8 mouse cellular contexts compared by ENCODE assay signal in genomic region chr12:12260979-12261960, GRCm38 (mm10). TPM values are rescaled to one million over a fixed set of nuclear protein-coding genes. Genes with fewer than 3 reads are reported as not detected.
A peak's percentile ranks its signal among the peaks of the same experiment; 100 is the strongest.
DNase-seq lines count a peak whose midpoint lies in the region; ATAC-seq and TF ChIP-seq lines count a peak whose summit lies in the region.

No protein-coding gene starts in this region.

- no peak overlapping the region for H3K9ac ChIP-seq in kidney, embryonic 16.5 days (replicated peaks; ENCODE audit: low read length)
- peak overlapping the region; percentile 85; the same call in 1 of the 2 replicates for H3K9ac ChIP-seq in heart, postnatal 0 days (replicated peaks; ENCODE audit: low read depth, low read length)
- H3K9ac ChIP-seq in midbrain, embryonic 11.5 days (ENCODE audit: low read length), result no peak overlapping the region

- no peaks in the 10 kb centered on the region for H3K9me3 ChIP-seq in kidney, embryonic 16.5 days (ENCODE audit: low read length)
- no peaks in the 10 kb centered on the region for H3K9me3 ChIP-seq in embryonic facial prominence, embryonic 10.5 days
- H3K9me3 ChIP-seq in heart, postnatal 0 days (replicated peaks; ENCODE audit: control insufficient read depth, low read length), result no peaks in the 10 kb centered on the region
- H3K9me3 ChIP-seq in midbrain, embryonic 11.5 days (ENCODE audit: control insufficient read depth, low read length), result no peaks in the 10 kb centered on the region

- WGBS in kidney, embryonic 16.5 days, result 73% methylated on average over 9 of the region's 9 CpGs
- WGBS in embryonic facial prominence, embryonic 10.5 days, result 64% methylated on average over 9 of the region's 9 CpGs
- 58% methylated on average over 9 of the region's 9 CpGs for WGBS in heart, postnatal 0 days
- 72% methylated on average over 9 of the region's 9 CpGs for WGBS in midbrain, embryonic 11.5 days

- no peak for TF ChIP-seq CTCF in heart, postnatal 0 days (IDR thresholded peaks at IDR 0.05; ENCODE audit: low read depth)

- no peak for TF ChIP-seq EP300 in heart, postnatal 0 days (IDR thresholded peaks at IDR 0.05; ENCODE audit: low read depth)

- peak overlapping the region; percentile 62; the same call in 1 of the 2 replicates for H3K4me3 ChIP-seq in kidney, embryonic 16.5 days (ENCODE audit: low read length)
- H3K4me3 ChIP-seq in embryonic facial prominence, embryonic 10.5 days, result peak overlapping the region; percentile 72
- H3K4me3 ChIP-seq in heart, postnatal 0 days (ENCODE audit: low read depth, low read length), result peak overlapping the region; percentile 81
- H3K4me3 ChIP-seq in midbrain, embryonic 11.5 days (ENCODE audit: low read depth, low read length), result no peak overlapping the region

- H3K36me3 ChIP-seq in kidney, embryonic 16.5 days (ENCODE audit: insufficient read depth, low read length), result no peaks in the 10 kb centered on the region
- H3K36me3 ChIP-seq in embryonic facial prominence, embryonic 10.5 days (replicated peaks), result no peaks in the 10 kb centered on the region
- H3K36me3 ChIP-seq in heart, postnatal 0 days (replicated peaks; ENCODE audit: control insufficient read depth, insufficient read depth, low read length), result no peaks in the 10 kb centered on the region
- no peaks in the 10 kb centered on the region for H3K36me3 ChIP-seq in midbrain, embryonic 11.5 days (ENCODE audit: control insufficient read depth, insufficient read depth, low read length)

- H3K4me1 ChIP-seq in kidney, embryonic 16.5 days (ENCODE audit: insufficient read depth, low read length), result peaks cover 15% of the 10 kb centered on the region
- H3K4me1 ChIP-seq in embryonic facial prominence, embryonic 10.5 days, result peaks cover 26% of the 10 kb centered on the region
- H3K4me1 ChIP-seq in heart, postnatal 0 days (ENCODE audit: control insufficient read depth, insufficient read depth), result peaks cover 35% of the 10 kb centered on the region
- peaks cover 17% of the 10 kb centered on the region for H3K4me1 ChIP-seq in midbrain, embryonic 11.5 days (ENCODE audit: control insufficient read depth, insufficient read depth, low read length)

- H3K4me2 ChIP-seq in kidney, embryonic 16.5 days (replicated peaks; ENCODE audit: low read depth, low read length), result peak overlapping the region; percentile 76
- peak overlapping the region; percentile 77 for H3K4me2 ChIP-seq in heart, postnatal 0 days (ENCODE audit: low read depth, low read length)
- peak overlapping the region; percentile 83; the same call in 1 of the 2 replicates for H3K4me2 ChIP-seq in midbrain, embryonic 11.5 days

- H3K27me3 ChIP-seq in kidney, embryonic 16.5 days (ENCODE audit: insufficient read depth, low read length), result no peaks in the 10 kb centered on the region
- H3K27me3 ChIP-seq in embryonic facial prominence, embryonic 10.5 days (replicated peaks; ENCODE audit: low read depth, poor library complexity, severe bottlenecking), result peaks cover 26% of the 10 kb centered on the region
- no peaks in the 10 kb centered on the region for H3K27me3 ChIP-seq in heart, postnatal 0 days (ENCODE audit: control insufficient read depth, insufficient read depth, low read length)
- no peaks in the 10 kb centered on the region for H3K27me3 ChIP-seq in midbrain, embryonic 11.5 days (ENCODE audit: control insufficient read depth, insufficient read depth, low read length)

- no peak for DNase-seq in kidney, postnatal 10 days
- no peak for DNase-seq in embryonic facial prominence, embryonic 10.5 days (ENCODE audit: low spot score)
- no peak for DNase-seq in heart, postnatal 0 days (ENCODE audit: low spot score)
- peak; percentile 81 for DNase-seq in midbrain, embryonic 11.5 days (ENCODE audit: low spot score, missing footprints)
- no peak for DNase-seq in spleen, postnatal 36 days (ENCODE audit: low spot score in 2 of 2)
- no peak for DNase-seq in embryo, embryonic 10.5 days (ENCODE audit: low spot score)
- DNase-seq in layer of hippocampus, adult 11-12 months (ENCODE audit: low spot score), result no peak

- no peak overlapping the region for H3K27ac ChIP-seq in kidney, embryonic 16.5 days (ENCODE audit: low read length)
- no peak overlapping the region for H3K27ac ChIP-seq in embryonic facial prominence, embryonic 10.5 days (replicated peaks)
- H3K27ac ChIP-seq in heart, postnatal 0 days (ENCODE audit: low read depth), result peak overlapping the region; percentile 85
- H3K27ac ChIP-seq in midbrain, embryonic 11.5 days (ENCODE audit: low read depth, low read length), result no peak overlapping the region

- peak; percentile 29; the same call in 1 of the 2 replicates for ATAC-seq in kidney, embryonic 16.5 days (ENCODE audit: low FRiP score, low TSS enrichment)
- peak; percentile 1; the same call in 1 of the 2 replicates for ATAC-seq in heart, postnatal 0 days (ENCODE audit: insufficient read depth, low read depth)
- peak; percentile 48; the same call in 1 of the 2 replicates for ATAC-seq in midbrain, embryonic 11.5 days (ENCODE audit: low FRiP score)

RNA-seq across cellular contexts. Expression of gene Fam49a, which starts 0.7 kb away (rescaled TPM):
- 7.2 and 8.8 TPM in 2 replicates for polyA plus RNA-seq in kidney, embryonic 16.5 days (2015; fragmentation: Nextera tagmentation; extraction: Ambion mirVana)
- polyA plus RNA-seq in embryonic facial prominence, embryonic 10.5 days (2016; fragmentation: Nextera tagmentation; extraction: Ambion mirVana), result 6.3 and 6.4 TPM in 2 replicates
- 12.4 and 21.6 TPM in 2 replicates for total RNA-seq in heart, postnatal 0 days (2014; rRNA removed; ENCODE audit: low replicate concordance)
- polyA plus RNA-seq in heart, postnatal 0 days (2015; fragmentation: Nextera tagmentation; extraction: Ambion mirVana), result 15.3 and 16.5 TPM in 2 replicates
- 14.4 and 18.2 TPM in 2 replicates for polyA plus RNA-seq in midbrain, embryonic 11.5 days (2014; fragmentation: Nextera tagmentation; extraction: Ambion mirVana)
